Mouse (Mus musculus) C2C12 (cell line): ENCODE measurements around the gene Ccdc77.

Source experiments
- CEBPB ChIP-seq: IDR thresholded peaks from one replicate; pipeline ENCODE4 v1.6.1; 2011; ENCODE audit warnings: low read depth, mild to moderate bottlenecking, control low read depth, moderate library complexity
- CTCF ChIP-seq: IDR thresholded peaks from one replicate; pipeline ENCODE4 v1.5.1; 2011; ENCODE audit not compliant: control insufficient read depth, insufficient read depth, insufficient read length
- MAX ChIP-seq: IDR thresholded peaks from one replicate; pipeline ENCODE4 v1.6.1; 2011; ENCODE audit warnings: mild to moderate bottlenecking, control low read depth
- MYOD1 ChIP-seq: IDR thresholded peaks from one replicate; pipeline ENCODE4 v1.6.1; 2011; ENCODE audit warnings: low read depth; ENCODE audit not compliant: control insufficient read depth, insufficient read length
- USF1 ChIP-seq: IDR thresholded peaks from one replicate; pipeline ENCODE4 v1.6.1; 2011; ENCODE audit warnings: low read depth, mild to moderate bottlenecking, control low read depth, moderate library complexity

DNA sequence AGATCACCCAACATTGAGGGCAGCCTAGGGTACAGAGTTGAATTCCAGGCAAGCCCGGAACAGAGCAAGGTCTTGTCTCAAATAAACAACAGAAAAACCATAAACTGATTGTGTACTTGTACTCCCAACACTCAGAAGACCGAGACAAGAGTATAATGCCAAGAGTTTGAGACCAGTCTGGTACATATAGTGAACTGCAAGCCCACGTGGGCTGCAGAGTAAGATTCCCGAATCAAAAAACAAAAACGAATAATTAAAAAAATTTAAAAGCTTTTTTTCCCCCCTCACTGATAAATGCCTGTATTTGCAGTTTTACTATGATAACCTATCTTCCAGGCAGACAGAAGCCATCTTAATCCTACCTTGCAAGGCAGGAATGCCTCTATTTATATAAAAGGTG, 7.7 kb downstream of the Ccdc77 start:
- TF ChIP-seq CTCF = no peak
- no peak for TF ChIP-seq MAX
- TF ChIP-seq CEBPB = no peak
- no peak for TF ChIP-seq USF1
- TF ChIP-seq MYOD1 = no peak
